Mouse (Mus musculus) left cerebral cortex, adult 11 months (tissue): Measurements from ENCODE around the gene Mast4.

Experiments
- DNase-seq: peaks from one replicate; pipeline ENCODE4 v3.0.0; 2022; ENCODE audit warnings: low spot score

The Mast4 gene

GRCm38 (mm10) chr13:103198210-103198940, 135.9 kb downstream of the Mast4 start:
- no peak for DNase-seq

- DNase-seq: no peak
Measured at GRCm38 (mm10) chr13:103196307-103196706, 138.0 kb downstream of the Mast4 start.

- DNase-seq: no peak
Measured at GRCm38 (mm10) chr13:103195847-103196246, 138.4 kb downstream of the Mast4 start.

- DNase-seq: no peak
Measured at GRCm38 (mm10) chr13:103183566-103183965, 150.7 kb downstream of the Mast4 start.

GRCm38 (mm10) chr13:103181836-103182235, 152.5 kb downstream of the Mast4 start:
- no peak for DNase-seq

- no peak for DNase-seq
Measured at GRCm38 (mm10) chr13:103176871-103177270, 157.4 kb downstream of the Mast4 start.

- DNase-seq: no peak
Measured at GRCm38 (mm10) chr13:103174431-103174830, 159.9 kb downstream of the Mast4 start.

- peak; percentile 68 for DNase-seq
Measured at GRCm38 (mm10) chr13:103173545-103174182, 160.6 kb downstream of the Mast4 start.

GRCm38 (mm10) chr13:103151944-103152343, 182.4 kb downstream of the Mast4 start:
- DNase-seq: no peak

GRCm38 (mm10) chr13:103151171-103151570, 183.1 kb downstream of the Mast4 start:
- DNase-seq: no peak

- peak; percentile 40 for DNase-seq
Measured at GRCm38 (mm10) chr13:103150671-103151070, 183.6 kb downstream of the Mast4 start.

- no peak for DNase-seq
Measured at GRCm38 (mm10) chr13:103149415-103149814, 184.9 kb downstream of the Mast4 start.

GRCm38 (mm10) chr13:103144343-103144742, 190.0 kb downstream of the Mast4 start:
- no peak for DNase-seq

- DNase-seq: no peak
Measured at GRCm38 (mm10) chr13:103141304-103141703, 193.0 kb downstream of the Mast4 start.

- no peak for DNase-seq
Measured at GRCm38 (mm10) chr13:103140051-103140450, 194.2 kb downstream of the Mast4 start.

- no peak for DNase-seq
Measured at GRCm38 (mm10) chr13:103138298-103138697, 196.0 kb downstream of the Mast4 start.

- DNase-seq: no peak
Measured at GRCm38 (mm10) chr13:103135224-103135883, 198.9 kb downstream of the Mast4 start.

- no peak for DNase-seq
Measured at GRCm38 (mm10) chr13:103131781-103132180, 202.5 kb downstream of the Mast4 start.

- no peak for DNase-seq
Measured at GRCm38 (mm10) chr13:103129130-103129797, 205.0 kb downstream of the Mast4 start.

- DNase-seq: no peak
Measured at GRCm38 (mm10) chr13:103128729-103129128, 205.6 kb downstream of the Mast4 start.

- DNase-seq: no peak
Measured at GRCm38 (mm10) chr13:103127594-103127993, 206.7 kb downstream of the Mast4 start.

- no peak for DNase-seq
Measured at GRCm38 (mm10) chr13:103123716-103124115, 210.6 kb downstream of the Mast4 start.
